Mouse (Mus musculus) adrenal gland, adult (tissue): Measurements from ENCODE around the gene Uox.

Experiments used
- DNase-seq, 2 experiments: peaks; one replicate each; pipeline ENCODE4 v3.0.0; 2022 to 2023; ENCODE audit warnings: low spot score in 1 of 2; ENCODE audit not compliant: inconsistent age in 2 of 2

The Uox gene

DNA sequence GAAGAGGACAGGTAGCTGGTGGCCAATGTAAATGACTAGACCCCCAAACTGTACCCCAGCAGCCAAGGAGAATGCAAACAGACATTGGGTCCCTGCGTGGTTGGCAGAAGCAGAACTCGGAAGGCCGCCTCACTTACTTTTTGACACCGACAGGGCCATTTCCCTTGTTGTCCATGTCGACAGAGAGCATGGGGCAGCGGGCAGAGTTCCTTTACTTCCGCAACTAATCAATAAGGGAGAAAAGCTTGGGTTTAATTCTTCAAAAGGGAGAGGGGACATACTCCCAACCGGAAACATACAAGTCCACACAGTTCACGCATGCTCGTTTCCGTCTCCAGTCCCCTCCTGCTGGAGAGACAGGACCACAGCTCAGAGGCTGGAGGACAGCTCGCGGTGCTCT lies 110.4 kb downstream of the Uox start:
- DNase-seq = no peak

DNA sequence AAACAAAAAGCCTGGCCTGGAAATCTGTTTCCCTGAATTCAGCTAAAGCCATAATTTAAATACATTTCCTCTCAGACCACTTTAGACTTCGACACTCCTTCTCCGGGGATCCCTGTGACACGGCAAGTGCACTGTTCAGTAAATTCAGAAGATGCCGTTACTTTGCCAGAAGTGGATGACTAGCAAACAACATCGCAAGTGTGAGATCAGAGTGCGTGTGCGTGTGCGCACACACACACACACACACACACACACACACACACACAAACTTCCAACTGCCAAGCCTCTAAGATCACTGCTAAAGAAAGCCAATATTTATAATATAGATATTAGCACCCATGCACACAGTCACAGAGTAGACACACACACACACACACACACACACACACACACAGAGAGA lies 111.5 kb downstream of the Uox start:
- no peak for DNase-seq
